8 mouse cellular contexts compared by ENCODE assay signal in genomic region chr13:51568911-51569684, GRCm38 (mm10). TPM values are rescaled to one million over a fixed set of nuclear protein-coding genes. Genes with fewer than 3 reads are reported as not detected.
DNase-seq lines count a peak whose midpoint lies in the region; ATAC-seq and TF ChIP-seq lines count a peak whose summit lies in the region.

Shc3 (minus strand) TSS chr13:51569419.

- no peaks in the 10 kb centered on the region for H3K36me3 ChIP-seq in ES-Bruce4 (ENCODE audit: control insufficient read depth, insufficient read depth, low read length, poor library complexity, severe bottlenecking)
- no peaks in the 10 kb centered on the region for H3K36me3 ChIP-seq in forebrain, embryonic 16.5 days (ENCODE audit: control insufficient read depth, insufficient read depth)

- peaks cover 1% of the 10 kb centered on the region for H3K4me1 ChIP-seq in ES-Bruce4 (ENCODE audit: control insufficient read depth, insufficient read depth, low read length)
- peaks cover 62% of the 10 kb centered on the region for H3K4me1 ChIP-seq in forebrain, embryonic 16.5 days (replicated peaks; ENCODE audit: control insufficient read depth, insufficient read depth, low read length)

- no peak for TF ChIP-seq CTCF in ES-Bruce4 (IDR thresholded peaks at IDR 0.05; ENCODE audit: low read depth, low read length)

- no peaks in the 10 kb centered on the region for H3K9me3 ChIP-seq in ES-Bruce4 (replicated peaks; ENCODE audit: control insufficient read depth, insufficient read depth, low read length, poor library complexity, severe bottlenecking)
- H3K9me3 ChIP-seq in forebrain, embryonic 16.5 days (ENCODE audit: control insufficient read depth, low read length): 0 out of 2 replicates have a peak, but pooled peaks cover 2% of the 10 kb centered on the region

- TF ChIP-seq POLR2A in ES-Bruce4 (IDR thresholded peaks at IDR 0.05; ENCODE audit: insufficient read depth, low read length): no peak

- H3K27me3 ChIP-seq in ES-Bruce4 (ENCODE audit: control insufficient read depth, insufficient read depth, low read length, poor library complexity, severe bottlenecking): peaks cover 19% of the 10 kb centered on the region
- no peaks in the 10 kb centered on the region; the same call in 1 of the 2 replicates for H3K27me3 ChIP-seq in forebrain, embryonic 16.5 days (replicated peaks; ENCODE audit: control insufficient read depth, insufficient read depth, low read length)

- DNase-seq in cerebellum, adult 18-20 months: peak; percentile 70 to 74
- peak; percentile 50 to 56 for DNase-seq in heart, postnatal 36 days
- peak; percentile 84 for DNase-seq in layer of hippocampus, adult 8-10 months (ENCODE audit: low spot score in 2 of 2)
- peak; percentile 21 to 41 for DNase-seq in lung, adult 18-20 months
- DNase-seq in retina, embryonic 14.5 days (ENCODE audit: low spot score): peak; percentile 94
- no peak for DNase-seq in thymus, postnatal 36 days

- TF ChIP-seq EP300 in ES-Bruce4 (IDR thresholded peaks at IDR 0.05; ENCODE audit: insufficient read depth, low read depth, low read length): no peak

- no peak within 1 kb of the TSS for H3K27ac ChIP-seq in ES-Bruce4 (ENCODE audit: insufficient read depth, low read length)
- H3K27ac ChIP-seq in forebrain, embryonic 16.5 days (ENCODE audit: low read length): peak within 1 kb of the TSS; percentile 90

- peak; percentile 93 for ATAC-seq in forebrain, embryonic 16.5 days

- peak within 1 kb of the TSS; percentile 46 for H3K4me3 ChIP-seq in ES-Bruce4 (ENCODE audit: low read depth, low read length)
- peak within 1 kb of the TSS; percentile 76 for H3K4me3 ChIP-seq in forebrain, embryonic 16.5 days (replicated peaks; ENCODE audit: low read length)

- H3K9ac ChIP-seq in ES-Bruce4 (ENCODE audit: low read depth, poor library complexity, severe bottlenecking): no peak within 1 kb of the TSS
- H3K9ac ChIP-seq in forebrain, embryonic 16.5 days (replicated peaks; ENCODE audit: low read depth, low read length): peak within 1 kb of the TSS; percentile 81

- peak within 1 kb of the TSS; percentile 98 for H3K4me2 ChIP-seq in forebrain, embryonic 16.5 days (ENCODE audit: low read length)

- under 1% methylated on average over 36 of the region's 36 CpGs for WGBS in forebrain, embryonic 16.5 days

- intact Hi-C loops in heart, postnatal 36 days (cut with DNase I): loop anchor here (5.0 kb wide), 1 partner anchor 48 kb away; no protein-coding TSS in a partner anchor

RNA-seq across cellular contexts. Expression of gene Shc3, which starts in this region (rescaled TPM):
- 0.25 and 0.32 TPM in 2 replicates for polyA plus RNA-seq in ES-Bruce4 (2011; ENCODE audit: insufficient read depth, insufficient read length, low read depth, missing spikeins)
- 8.8 and 9.2 TPM in 2 replicates for polyA plus RNA-seq in forebrain, embryonic 16.5 days (2015; fragmentation: Nextera tagmentation; extraction: Ambion mirVana)
- 1 to 10 TPM; 1.4 to 2.2 TPM for total RNA-seq in heart, postnatal 36 days (2021)
- total RNA-seq in layer of hippocampus, adult 8-10 months (2022): 100 to 1,000 TPM; 103 to 128 (median 120) TPM

Comparison
In these comparisons a context has a peak if more than half of its experiments do, and no peak if none do; other contexts are left out.
1. RNA of gene Shc3 (total RNA-seq): 103 to 128 TPM in layer of hippocampus, adult 8-10 months; 1.4 to 2.2 TPM in heart, postnatal 36 days; every median in the first group is over 10 times any median in the second.
2. DNase-seq: peak in cerebellum, adult 18-20 months (2 of 2), heart, postnatal 36 days (2 of 2), layer of hippocampus, adult 8-10 months (2 of 2), lung, adult 18-20 months (2 of 2) and retina, embryonic 14.5 days (single experiment); none in thymus, postnatal 36 days (0 of 2).